Mouse (Mus musculus): ENCODE measurements around the gene Rab14.

The Rab14 gene

DNA sequence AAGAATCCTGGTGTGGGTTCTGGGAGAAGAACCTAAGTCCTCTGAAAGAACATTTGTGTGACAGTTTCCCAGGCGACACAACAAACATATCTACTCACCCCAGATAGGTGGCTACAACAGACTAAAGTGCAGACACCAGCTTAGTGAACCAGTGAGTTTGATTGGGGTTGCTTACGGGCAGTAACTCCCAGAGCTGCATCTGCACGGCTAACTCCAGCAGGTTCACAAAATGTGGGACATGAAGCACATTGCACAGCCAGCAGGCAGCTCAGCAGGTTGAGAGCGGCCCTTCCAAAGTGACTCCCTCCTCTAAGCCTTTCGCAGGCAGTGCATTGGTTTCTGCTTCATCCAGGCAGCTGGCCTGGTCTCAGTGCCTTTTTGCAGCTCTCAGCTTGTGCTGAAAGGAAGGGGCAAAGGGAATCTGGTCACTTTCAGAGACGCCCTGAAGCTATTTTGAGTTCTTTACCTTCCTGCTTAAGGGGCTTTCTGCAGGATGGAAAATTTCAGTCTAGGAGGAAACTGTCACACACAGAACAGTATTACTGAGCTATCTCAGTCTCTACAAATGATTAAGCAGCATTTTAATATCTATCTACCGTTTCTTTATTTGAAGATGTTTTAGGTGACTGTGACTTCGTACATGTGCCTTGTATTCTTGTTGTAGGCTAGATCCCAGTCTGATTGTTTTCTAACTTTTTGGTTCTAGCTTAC lies 46.9 kb downstream of the Rab14 start:
- DNase-seq (ENCODE audit: low read depth): no peak

DNA sequence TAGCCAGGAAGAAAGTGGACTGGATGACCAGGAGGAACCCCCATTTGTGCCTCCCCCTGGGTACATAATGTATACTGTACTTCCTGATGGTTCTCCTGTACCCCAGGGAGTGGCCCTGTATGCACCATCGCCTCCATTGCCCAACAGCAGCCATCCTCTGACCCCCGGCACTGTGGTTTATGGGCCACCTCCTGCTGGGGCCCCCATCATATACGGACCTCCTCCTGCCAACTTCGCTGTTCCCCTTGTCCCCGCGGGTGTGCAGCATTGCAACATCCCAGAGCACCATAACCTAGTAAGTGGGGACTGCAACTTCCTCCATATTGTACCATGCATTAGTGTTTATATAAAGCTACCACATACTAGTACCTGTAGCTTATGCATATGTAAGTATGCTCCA lies 47.7 kb downstream of the Rab14 start:
- peak; percentile 67 for DNase-seq (ENCODE audit: low read depth)

DNA sequence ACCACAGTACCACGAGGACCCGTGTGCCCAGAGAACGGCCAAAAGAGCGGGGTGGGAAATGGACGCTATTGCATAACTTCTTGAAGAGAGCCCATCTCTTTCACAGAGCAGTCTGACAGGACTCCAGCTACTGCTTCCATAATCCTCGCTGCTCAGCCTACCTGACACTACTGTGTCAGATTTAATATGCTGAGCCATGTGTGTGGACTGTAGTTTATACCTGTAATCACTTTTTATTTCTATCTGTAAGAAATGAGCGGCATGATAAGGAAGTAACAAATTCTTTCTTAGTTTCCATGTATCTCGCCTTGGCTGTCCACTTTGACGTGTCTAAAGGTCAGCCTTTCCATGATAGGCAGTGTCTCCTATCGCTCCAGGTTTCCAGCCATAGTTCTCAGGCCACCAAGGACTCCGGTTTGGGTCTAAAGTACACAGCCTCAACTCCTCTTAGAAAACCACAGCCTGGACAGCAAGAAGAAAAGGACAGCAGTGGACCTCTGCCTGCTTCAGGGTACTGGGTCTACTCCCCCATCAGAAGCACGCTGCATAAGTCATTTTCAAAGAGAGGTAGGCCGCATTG lies 49.5 kb downstream of the Rab14 start:
- DNase-seq (ENCODE audit: low read depth): no peak

DNA sequence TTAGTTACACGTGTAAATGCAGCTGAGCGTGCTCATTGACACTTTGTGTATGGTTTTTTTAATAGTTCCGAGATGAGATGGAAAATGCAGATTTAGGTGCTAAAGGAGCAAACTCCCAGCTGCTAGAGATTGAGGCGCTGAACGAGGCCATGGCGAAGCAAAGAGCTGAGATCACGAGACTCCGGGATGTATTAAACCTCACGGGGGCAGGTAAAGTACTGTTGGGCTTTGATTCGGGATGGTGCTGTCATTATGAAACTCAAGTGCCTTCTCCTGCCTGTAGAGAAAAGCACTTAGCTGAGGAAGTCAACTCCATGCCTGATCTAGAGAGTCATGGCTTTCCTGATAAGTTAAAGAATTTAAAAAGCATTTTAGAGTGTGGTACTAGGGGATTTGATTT lies 52.1 kb downstream of the Rab14 start:
- no peak for DNase-seq (ENCODE audit: low read depth)

DNA sequence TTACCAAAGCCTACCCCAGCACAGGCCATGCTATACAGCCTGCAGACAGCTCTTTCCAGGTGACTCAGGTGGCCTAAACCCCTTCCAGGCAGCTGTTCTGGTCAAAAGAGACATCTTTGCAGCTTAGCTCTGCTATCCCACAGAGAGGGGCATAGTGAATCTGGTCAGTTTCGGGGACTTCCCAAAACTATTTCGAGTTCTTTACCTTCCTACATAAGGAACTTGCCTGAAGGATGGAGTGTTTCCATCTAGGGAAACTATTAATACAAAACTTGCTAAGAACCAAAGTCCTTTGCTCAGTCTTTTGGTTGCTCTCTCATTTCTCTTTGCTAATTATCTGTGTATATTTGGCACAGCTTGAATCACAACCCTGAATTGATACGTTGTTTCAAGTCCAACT lies 59.2 kb downstream of the Rab14 start:
- DNase-seq (ENCODE audit: low read depth): no peak

DNA sequence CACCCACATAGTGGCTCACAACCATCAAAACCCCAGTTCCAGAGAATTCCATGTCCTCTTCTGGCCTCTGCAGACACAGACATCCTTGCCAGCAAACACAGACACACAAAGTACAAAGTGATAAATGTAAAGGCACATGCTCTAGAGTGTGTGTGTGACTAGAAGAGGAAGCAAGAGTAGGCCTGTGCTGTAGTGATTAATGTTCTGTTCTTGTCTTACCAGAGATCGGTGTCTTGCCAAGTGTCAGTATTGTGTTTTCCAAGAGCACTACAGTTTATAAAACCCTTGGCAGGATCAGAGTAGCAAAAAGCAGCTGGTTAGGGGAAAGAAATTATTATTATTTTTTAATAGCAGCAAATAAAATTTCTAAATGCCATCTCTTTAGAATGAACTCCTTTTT lies 62.3 kb downstream of the Rab14 start:
- DNase-seq (ENCODE audit: low read depth): no peak

DNA sequence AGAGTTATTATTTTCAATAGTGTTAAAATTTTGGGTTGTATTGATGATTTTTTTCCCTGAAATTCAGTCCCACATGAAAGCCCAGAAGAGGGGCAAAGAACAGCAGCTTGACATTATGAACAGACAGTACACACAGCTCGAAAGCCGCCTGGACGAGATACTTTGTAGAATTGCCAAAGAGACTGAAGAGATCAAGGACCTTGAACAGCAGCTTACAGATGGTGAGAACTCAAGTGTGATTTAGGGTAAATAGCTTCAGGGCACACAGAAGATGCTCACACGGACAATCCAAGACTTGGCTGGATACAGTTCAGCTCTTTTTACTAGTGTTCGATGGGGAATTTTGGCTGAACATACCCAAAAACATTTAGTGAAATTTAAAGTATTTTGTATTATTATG lies 67.0 kb downstream of the Rab14 start:
- no peak for DNase-seq (ENCODE audit: low read depth)

DNA sequence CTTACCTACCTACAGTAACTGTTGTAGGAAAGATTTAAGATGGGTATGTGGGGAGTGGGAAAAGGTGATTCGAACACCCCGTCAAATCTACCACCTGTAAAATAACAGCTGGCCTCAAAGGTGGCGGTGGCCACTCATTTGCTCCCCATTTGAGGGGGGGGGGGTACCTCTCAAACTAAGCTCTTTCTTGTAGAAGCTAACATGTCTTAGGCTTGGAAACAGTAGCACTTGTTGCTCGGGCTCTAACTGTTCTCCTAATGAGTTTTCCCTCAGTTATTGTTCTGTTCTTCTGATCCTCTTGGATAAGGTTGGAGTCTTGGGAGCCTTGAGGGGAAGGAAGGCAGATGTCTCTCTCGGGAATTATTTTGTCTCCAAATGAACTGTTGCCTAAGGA lies 68.3 kb downstream of the Rab14 start:
- no peak for DNase-seq (ENCODE audit: low read depth)

DNA sequence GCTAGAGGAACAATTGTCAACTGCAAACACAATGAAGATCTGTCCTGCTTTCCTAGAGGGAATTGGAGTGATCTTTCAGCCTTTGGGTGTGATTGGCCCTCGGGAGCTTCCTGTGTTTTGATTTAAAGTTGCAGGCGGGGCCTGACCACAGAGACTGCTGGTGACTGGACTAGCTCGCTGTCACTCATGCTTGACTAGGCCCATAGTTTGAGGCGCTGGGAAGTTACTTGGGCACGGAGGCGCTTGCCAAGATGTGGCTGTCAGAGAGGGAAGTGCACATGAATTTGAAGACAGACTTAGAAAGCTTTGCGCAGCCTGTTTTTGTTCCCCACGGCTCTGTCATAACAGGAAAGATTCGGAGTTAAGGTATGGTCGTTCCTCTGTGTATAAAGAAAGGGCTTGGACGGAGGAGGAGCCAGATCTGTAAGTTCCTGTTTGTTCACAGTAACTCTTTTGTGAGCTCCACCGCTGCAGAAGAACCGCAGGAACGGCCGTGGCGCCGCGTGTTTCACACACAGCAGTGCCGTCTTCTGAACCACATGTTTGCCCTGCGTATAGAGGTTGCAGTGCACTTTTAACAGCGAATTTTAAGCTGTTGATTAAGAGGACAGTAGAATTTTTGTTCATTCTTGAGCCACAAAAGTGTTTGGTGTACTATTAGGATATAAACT lies 68.8 kb downstream of the Rab14 start:
- peak; percentile 98 for DNase-seq (ENCODE audit: low read depth)

DNA sequence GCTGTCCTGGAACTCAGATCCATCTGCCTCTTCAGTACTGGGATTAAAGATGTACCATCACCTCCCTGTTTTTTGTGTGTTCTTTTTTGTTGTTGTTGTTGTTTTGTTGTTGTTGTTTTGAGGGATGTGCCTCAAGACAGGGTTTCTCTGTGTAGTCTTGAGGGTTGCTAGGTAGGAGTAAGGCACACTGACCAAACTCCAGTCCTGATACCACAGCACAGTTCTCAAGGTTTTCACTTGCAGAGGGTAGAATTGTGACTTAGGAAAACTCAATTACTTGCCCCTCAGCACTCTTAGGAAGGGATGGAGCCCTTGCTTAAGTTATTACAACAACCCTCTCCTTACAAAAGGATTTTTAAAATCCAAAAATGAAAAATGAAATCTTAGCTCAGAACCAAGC lies 69.4 kb downstream of the Rab14 start:
- no peak for DNase-seq (ENCODE audit: low read depth)
